Mouse (Mus musculus): ENCODE data around the gene 2300002M23Rik. TPM values are rescaled to one million over a fixed set of nuclear protein-coding genes. Genes with fewer than 3 reads are reported as not detected.

Gene 2300002M23Rik
- polyA plus RNA-seq, 1 experiment from 2014 or later: not detected

- Histone ChIP-seq H3K4me1 (peaks cover 6% of the 10 kb centered on the region), H3K27me3 (ENCODE audit: low read depth, poor library complexity, severe bottlenecking) (no peaks in the 10 kb centered on the region), H3K4me3 (no peak overlapping the region), H3K27ac (replicated peaks) (no peak overlapping the region), H3K36me3 (no peaks in the 10 kb centered on the region), H3K9me3 (replicated peaks) (no peaks in the 10 kb centered on the region; the same call in 1 of the 2 replicates)
- 95% methylated on average over 15 of the region's 15 CpGs for WGBS
- no peak for DNase-seq (ENCODE audit: low spot score)
Observed at GRCm38 (mm10) chr17:35591731-35592130, 24.5 kb downstream of the 2300002M23Rik start.

GRCm38 (mm10) chr17:35592131-35592530, 24.9 kb downstream of the 2300002M23Rik start:
- peaks cover 6% of the 10 kb centered on the region for H3K4me1 ChIP-seq
- WGBS: 92% methylated on average over 9 of the region's 9 CpGs

DNA sequence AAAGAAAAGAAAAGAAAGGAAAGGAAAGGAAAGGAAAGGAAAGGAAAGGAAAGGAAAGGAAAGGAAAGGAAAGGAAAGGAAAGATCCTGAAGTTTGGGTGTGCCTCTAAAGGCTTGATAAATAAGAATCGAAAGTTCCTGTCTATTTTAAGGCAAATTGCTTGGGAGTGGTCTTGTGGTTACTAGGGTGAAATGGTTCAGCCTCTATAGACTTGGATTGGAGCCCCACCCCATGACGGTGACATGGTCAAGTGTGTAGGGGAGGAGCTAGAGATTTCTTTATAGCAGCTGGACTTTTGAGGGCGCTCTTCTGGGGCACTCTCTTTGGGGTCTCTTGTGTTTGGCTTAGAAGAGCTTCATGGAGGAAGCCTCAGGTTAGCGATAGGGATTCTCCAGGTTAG, 26.5 kb downstream of the 2300002M23Rik start:
- Histone ChIP-seq H3K36me3 (no peaks in the 10 kb centered on the region), H3K4me1 (no peaks in the 10 kb centered on the region), H3K27ac (replicated peaks) (no peak overlapping the region), H3K4me3 (no peak overlapping the region), H3K27me3 (ENCODE audit: low read depth, poor library complexity, severe bottlenecking) (no peaks in the 10 kb centered on the region), H3K9me3 (replicated peaks) (peaks cover 4% of the 10 kb centered on the region; the same call in 1 of the 2 replicates)
- WGBS: 43% methylated on average over 4 of the region's 4 CpGs
- DNase-seq (ENCODE audit: low spot score): no peak

More at GRCm38 (mm10) chr17:35592131-35592530, 24.9 kb downstream of the 2300002M23Rik start:
- no peaks in the 10 kb centered on the region for H3K27me3 ChIP-seq (ENCODE audit: low read depth, poor library complexity, severe bottlenecking)
- H3K36me3 ChIP-seq: no peaks in the 10 kb centered on the region
- peaks cover 2% of the 10 kb centered on the region; the same call in 1 of the 2 replicates for H3K9me3 ChIP-seq (replicated peaks)
- no peak overlapping the region for H3K4me3 ChIP-seq
- no peak overlapping the region for H3K27ac ChIP-seq (replicated peaks)
- DNase-seq (ENCODE audit: low spot score): no peak

GRCm38 (mm10) chr17:35594456-35594855, 27.2 kb downstream of the 2300002M23Rik start:
- Histone ChIP-seq H3K4me3 (no peak overlapping the region), H3K27ac (replicated peaks) (no peak overlapping the region), H3K27me3 (ENCODE audit: low read depth, poor library complexity, severe bottlenecking) (no peaks in the 10 kb centered on the region), H3K9me3 (replicated peaks) (peaks cover 4% of the 10 kb centered on the region; the same call in 1 of the 2 replicates), H3K4me1 (no peaks in the 10 kb centered on the region), H3K36me3 (no peaks in the 10 kb centered on the region)
- WGBS: 86% methylated on average over 7 of the region's 7 CpGs
- no peak for DNase-seq (ENCODE audit: low spot score)

GRCm38 (mm10) chr17:35597399-35597798, 30.1 kb downstream of the 2300002M23Rik start:
- H3K27ac ChIP-seq (replicated peaks): no peak overlapping the region
- WGBS: 90% methylated on average over 3 of the region's 3 CpGs
- H3K27me3 ChIP-seq (ENCODE audit: low read depth, poor library complexity, severe bottlenecking): no peaks in the 10 kb centered on the region
- peaks cover 4% of the 10 kb centered on the region; the same call in 1 of the 2 replicates for H3K9me3 ChIP-seq (replicated peaks)
- H3K4me3 ChIP-seq: no peak overlapping the region
- no peaks in the 10 kb centered on the region for H3K36me3 ChIP-seq
- 0 out of 2 replicates have a peak, but pooled peaks cover 3% of the 10 kb centered on the region for H3K4me1 ChIP-seq
- DNase-seq (ENCODE audit: low spot score): no peak

- WGBS: 71% methylated on average over 2 of the region's 2 CpGs
- no peaks in the 10 kb centered on the region for H3K27me3 ChIP-seq (ENCODE audit: low read depth, poor library complexity, severe bottlenecking)
- H3K9me3 ChIP-seq (replicated peaks): peaks cover 4% of the 10 kb centered on the region; the same call in 1 of the 2 replicates
- no peak for DNase-seq (ENCODE audit: low spot score)
- H3K4me3 ChIP-seq: no peak within 1 kb of the TSS
- no peak within 1 kb of the TSS for H3K27ac ChIP-seq (replicated peaks)
- 0 out of 2 replicates have a peak, but pooled peaks cover 3% of the 10 kb centered on the region for H3K4me1 ChIP-seq
- no peaks in the 10 kb centered on the region for H3K36me3 ChIP-seq
Observed at GRCm38 (mm10) chr17:35601249-35601648, 34.0 kb downstream of the 2300002M23Rik start, which contains the start of gene Sfta2. TSS of gene Sfta2 (plus strand) at chr17:35601549.

GRCm38 (mm10) chr17:35601736-35602354, 34.6 kb downstream of the 2300002M23Rik start:
- Histone ChIP-seq H3K4me3 (no peak overlapping the region), H3K9me3 (replicated peaks) (peaks cover 4% of the 10 kb centered on the region; the same call in 1 of the 2 replicates), H3K36me3 (no peaks in the 10 kb centered on the region), H3K27ac (replicated peaks) (no peak overlapping the region), H3K27me3 (ENCODE audit: low read depth, poor library complexity, severe bottlenecking) (no peaks in the 10 kb centered on the region), H3K4me1 (0 out of 2 replicates have a peak, but pooled peaks cover 3% of the 10 kb centered on the region)
- 67% methylated on average over 8 of the region's 8 CpGs for WGBS
- DNase-seq (ENCODE audit: low spot score): no peak

DNA sequence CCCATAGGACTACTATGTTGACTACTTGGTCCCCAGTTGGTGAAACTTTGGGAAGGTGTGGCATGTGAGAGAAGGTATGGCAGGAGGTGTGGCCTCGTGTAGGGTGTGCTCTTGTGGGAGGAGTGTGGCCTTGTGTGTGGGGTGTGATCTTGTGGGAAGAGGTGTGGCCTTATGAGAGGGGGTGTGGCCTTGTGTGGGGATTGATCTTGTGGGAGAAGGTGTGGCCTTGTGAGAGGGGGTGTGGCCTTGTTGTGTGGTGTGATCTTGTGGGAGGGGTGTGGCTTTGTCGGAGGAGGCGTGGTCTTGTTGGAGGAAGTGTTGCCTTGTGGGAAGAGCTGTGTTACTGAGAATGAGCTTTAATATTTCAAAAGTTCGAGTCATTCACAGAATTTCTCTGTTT, 49.9 kb downstream of the 2300002M23Rik start:
- WGBS: 81% methylated on average over 4 of the region's 4 CpGs

More for the DNA sequence above, 49.9 kb downstream of the 2300002M23Rik start:
- no peaks in the 10 kb centered on the region for H3K4me1 ChIP-seq
- no peaks in the 10 kb centered on the region for H3K36me3 ChIP-seq
- DNase-seq (ENCODE audit: low spot score): no peak
- peaks cover 4% of the 10 kb centered on the region; the same call in 1 of the 2 replicates for H3K9me3 ChIP-seq (replicated peaks)
- H3K27ac ChIP-seq (replicated peaks): no peak overlapping the region
- no peaks in the 10 kb centered on the region for H3K27me3 ChIP-seq (ENCODE audit: low read depth, poor library complexity, severe bottlenecking)
- no peak overlapping the region for H3K4me3 ChIP-seq

Other genes with a start within 250 kb of the 2300002M23Rik start
- not detected in 2 replicates for gene H2-Q1, start 247.0 kb upstream of the 2300002M23Rik start, polyA plus RNA-seq (2016; fragmentation: Nextera tagmentation; extraction: Ambion mirVana)
- gene H2-Q2, start 225.2 kb upstream of the 2300002M23Rik start, polyA plus RNA-seq (2016; fragmentation: Nextera tagmentation; extraction: Ambion mirVana): 0.25 and 0.38 TPM in 2 replicates
- gene H2-Q4, start 187.8 kb upstream of the 2300002M23Rik start, polyA plus RNA-seq (2016; fragmentation: Nextera tagmentation; extraction: Ambion mirVana): 2.9 and 3.1 TPM in 2 replicates
- gene H2-Q6, start 142.6 kb upstream of the 2300002M23Rik start, polyA plus RNA-seq (2016; fragmentation: Nextera tagmentation; extraction: Ambion mirVana): 1.5 and 1.9 TPM in 2 replicates
- 16.0 and 17.5 TPM in 2 replicates for gene H2-Q7, start 128.3 kb upstream of the 2300002M23Rik start, polyA plus RNA-seq (2016; fragmentation: Nextera tagmentation; extraction: Ambion mirVana)
- gene H2-Q10, start 97.4 kb upstream of the 2300002M23Rik start, polyA plus RNA-seq (2016; fragmentation: Nextera tagmentation; extraction: Ambion mirVana): 0.22 and 0.27 TPM in 2 replicates
- 0.10 TPM in 1 of 2 replicates, not detected in the other for gene Pou5f1, start 61.4 kb upstream of the 2300002M23Rik start, polyA plus RNA-seq (2016; fragmentation: Nextera tagmentation; extraction: Ambion mirVana)
- gene Tcf19, start 50.6 kb upstream of the 2300002M23Rik start, polyA plus RNA-seq (2016; fragmentation: Nextera tagmentation; extraction: Ambion mirVana): 56.7 and 58.8 TPM in 2 replicates
- gene Cchcr1, start 50.4 kb upstream of the 2300002M23Rik start, polyA plus RNA-seq (2016; fragmentation: Nextera tagmentation; extraction: Ambion mirVana): 23.4 and 23.6 TPM in 2 replicates
- 1.4 and 2.0 TPM in 2 replicates for gene Psors1c2, start 34.2 kb upstream of the 2300002M23Rik start, polyA plus RNA-seq (2016; fragmentation: Nextera tagmentation; extraction: Ambion mirVana)
- gene Cdsn, start 15.3 kb upstream of the 2300002M23Rik start, polyA plus RNA-seq (2016; fragmentation: Nextera tagmentation; extraction: Ambion mirVana): 0.07 and 0.10 TPM in 2 replicates
- not detected in 2 replicates for gene Sfta2, start 34.1 kb downstream of the 2300002M23Rik start, polyA plus RNA-seq (2016; fragmentation: Nextera tagmentation; extraction: Ambion mirVana)
- gene Gm9573, start 59.2 kb downstream of the 2300002M23Rik start, polyA plus RNA-seq (2016; fragmentation: Nextera tagmentation; extraction: Ambion mirVana): not detected in 2 replicates
- gene Mucl3, start 76.2 kb downstream of the 2300002M23Rik start, polyA plus RNA-seq (2016; fragmentation: Nextera tagmentation; extraction: Ambion mirVana): 0.17 and 0.22 TPM in 2 replicates
- 19.3 and 20.6 TPM in 2 replicates for gene Vars2, start 100.1 kb downstream of the 2300002M23Rik start, polyA plus RNA-seq (2016; fragmentation: Nextera tagmentation; extraction: Ambion mirVana)
- gene Gtf2h4, start 106.3 kb downstream of the 2300002M23Rik start, polyA plus RNA-seq (2016; fragmentation: Nextera tagmentation; extraction: Ambion mirVana): 50.1 and 52.3 TPM in 2 replicates
- gene Ddr1, start 137.2 kb downstream of the 2300002M23Rik start, polyA plus RNA-seq (2016; fragmentation: Nextera tagmentation; extraction: Ambion mirVana): 142 and 193 TPM in 2 replicates